In the genomic region with DNA sequence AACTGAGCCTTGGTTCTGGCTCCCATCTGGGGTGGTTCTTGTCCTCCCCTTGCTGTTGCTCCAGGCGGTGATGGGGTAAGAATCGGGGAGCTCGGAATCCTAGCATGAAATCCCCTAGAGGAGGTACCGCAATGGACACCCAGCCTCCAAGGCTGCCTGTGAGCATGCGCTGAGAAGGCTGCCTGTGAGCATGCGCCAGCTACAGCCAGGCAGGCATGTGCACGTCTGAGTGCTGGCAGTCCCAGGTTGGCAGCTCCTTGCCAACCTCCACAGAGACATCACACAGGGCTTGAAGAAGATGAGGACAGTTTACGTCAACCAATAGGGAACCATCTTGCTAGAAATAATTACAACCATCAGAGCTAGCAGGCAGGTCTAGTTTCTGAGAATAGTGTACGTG, we compare ENCODE assay signal across 16 mouse cellular contexts.
DNase-seq lines count a peak whose midpoint lies in the region; ATAC-seq lines count a peak whose summit lies in the region.
"Had no signal": no experiment of that assay in that cellular context is flagged by ENCODE, and none has a peak within 500 bp of the region (broad histone marks: within the 10 kb centered on the region; RNA-seq: fewer than 3 reads in every experiment).

No protein-coding gene starts in this region.

- DNase-seq in frontal cortex, postnatal 36 days (ENCODE audit: low spot score in 2 of 2), result no peak
- DNase-seq in R1 (ENCODE audit: low read depth, low spot score), result peak; percentile 68
- peak; percentile 82 for DNase-seq in brain, adult 2 months (ENCODE audit: low read depth, low spot score)
- DNase-seq in cerebellum, postnatal 36 days, result peak; percentile 68 to 71
- DNase-seq in lung, postnatal 14 days, result no peak
- no peak for DNase-seq in lung, postnatal 36 days
- DNase-seq: gastrocnemius, postnatal 25 days; heart, postnatal 36 days; kidney, adult 9 months; kidney, postnatal 4 days; liver; lung, embryonic 14.5 days; right cerebral cortex, postnatal 25 days; thymus, adult 18-20 months had no signal

- peak; percentile 39; the same call in 1 of the 2 replicates for ATAC-seq in frontal cortex, adult (ENCODE audit: low TSS enrichment)
- ATAC-seq: activated CD4-positive, CD25-positive, alpha-beta regulatory T cell, adult 4 months had no signal

Comparison
In these comparisons a context has a peak if more than half of its experiments do, and no peak if none do; other contexts are left out.
1. DNase-seq: peak in R1 (single experiment), brain, adult 2 months (single experiment) and cerebellum, postnatal 36 days (2 of 2); none in frontal cortex, postnatal 36 days (0 of 2), lung, postnatal 14 days (single experiment) and lung, postnatal 36 days (single experiment).